Mouse (Mus musculus): ENCODE measurements around the gene Scrn3.

Scrn3 gene

GRCm38 (mm10) chr2:73313117-73313501 lies 708 bp downstream of the Scrn3 start:
- peak; percentile 20 to 47 for DNase-seq (ENCODE audit: low spot score in 2 of 2)

GRCm38 (mm10) chr2:73314311-73314710 lies 1.9 kb downstream of the Scrn3 start:
- DNase-seq (ENCODE audit: low spot score in 2 of 2) = no peak

- DNase-seq (ENCODE audit: low spot score in 2 of 2) = no peak
Observed at GRCm38 (mm10) chr2:73317426-73317825, 5.0 kb downstream of the Scrn3 start.

- DNase-seq (ENCODE audit: low spot score in 2 of 2) = no peak
Observed at GRCm38 (mm10) chr2:73319218-73319617, 6.8 kb downstream of the Scrn3 start.

- no peak for DNase-seq (ENCODE audit: low spot score in 2 of 2)
Observed at GRCm38 (mm10) chr2:73322991-73323390, 10.6 kb downstream of the Scrn3 start.

- DNase-seq (ENCODE audit: low spot score in 2 of 2) = no peak
Observed at GRCm38 (mm10) chr2:73325871-73326270, 13.5 kb downstream of the Scrn3 start.

- DNase-seq (ENCODE audit: low spot score in 2 of 2) = no peak
Observed at GRCm38 (mm10) chr2:73335949-73336348, 23.5 kb downstream of the Scrn3 start.

GRCm38 (mm10) chr2:73338415-73338814 lies 26.0 kb downstream of the Scrn3 start:
- DNase-seq (ENCODE audit: low spot score in 2 of 2) = no peak

GRCm38 (mm10) chr2:73343701-73344100 lies 31.3 kb downstream of the Scrn3 start:
- no peak for DNase-seq (ENCODE audit: low spot score in 2 of 2)

GRCm38 (mm10) chr2:73345204-73345603 lies 32.8 kb downstream of the Scrn3 start:
- no peak for DNase-seq (ENCODE audit: low spot score in 2 of 2)

GRCm38 (mm10) chr2:73346345-73347086 lies 34.1 kb downstream of the Scrn3 start:
- no peak for DNase-seq (ENCODE audit: low spot score in 2 of 2)

GRCm38 (mm10) chr2:73347136-73347535 lies 34.7 kb downstream of the Scrn3 start:
- no peak for DNase-seq (ENCODE audit: low spot score in 2 of 2)

- DNase-seq (ENCODE audit: low spot score in 2 of 2) = no peak
Observed at GRCm38 (mm10) chr2:73347766-73348165, 35.4 kb downstream of the Scrn3 start.

GRCm38 (mm10) chr2:73348221-73348620 lies 35.8 kb downstream of the Scrn3 start:
- no peak for DNase-seq (ENCODE audit: low spot score in 2 of 2)

- no peak for DNase-seq (ENCODE audit: low spot score in 2 of 2)
Observed at GRCm38 (mm10) chr2:73351496-73351895, 39.1 kb downstream of the Scrn3 start.

GRCm38 (mm10) chr2:73351927-73352374 lies 39.5 kb downstream of the Scrn3 start:
- no peak for DNase-seq (ENCODE audit: low spot score in 2 of 2)

GRCm38 (mm10) chr2:73357004-73357403 lies 44.6 kb downstream of the Scrn3 start:
- DNase-seq (ENCODE audit: low spot score in 2 of 2) = no peak

GRCm38 (mm10) chr2:73359941-73360340 lies 47.5 kb downstream of the Scrn3 start:
- peak; percentile 51 to 71 for DNase-seq (ENCODE audit: low spot score in 2 of 2)

- DNase-seq (ENCODE audit: low spot score in 2 of 2) = no peak
Observed at GRCm38 (mm10) chr2:73360536-73360935, 48.1 kb downstream of the Scrn3 start.

- no peak for DNase-seq (ENCODE audit: low spot score in 2 of 2)
Observed at GRCm38 (mm10) chr2:73363448-73363847, 51.0 kb downstream of the Scrn3 start.

- peak; percentile 54 to 55 for DNase-seq (ENCODE audit: low spot score in 2 of 2)
Observed at GRCm38 (mm10) chr2:73371530-73372335, 59.3 kb downstream of the Scrn3 start.

- DNase-seq (ENCODE audit: low spot score in 2 of 2) = no peak
Observed at GRCm38 (mm10) chr2:73378326-73378725, 65.9 kb downstream of the Scrn3 start.

GRCm38 (mm10) chr2:73379656-73380055 lies 67.3 kb downstream of the Scrn3 start:
- DNase-seq (ENCODE audit: low spot score in 2 of 2) = no peak
